Mouse (Mus musculus) adrenal gland (tissue): Measurements from ENCODE around the gene Camk1d.

Source experiments
- intact Hi-C: fragments of 180-260 bp; cut with DNase I; formaldehyde crosslinking; loops from one replicate; pipeline ENCODE4 v1.15.1; 2025

The Camk1d gene

DNA sequence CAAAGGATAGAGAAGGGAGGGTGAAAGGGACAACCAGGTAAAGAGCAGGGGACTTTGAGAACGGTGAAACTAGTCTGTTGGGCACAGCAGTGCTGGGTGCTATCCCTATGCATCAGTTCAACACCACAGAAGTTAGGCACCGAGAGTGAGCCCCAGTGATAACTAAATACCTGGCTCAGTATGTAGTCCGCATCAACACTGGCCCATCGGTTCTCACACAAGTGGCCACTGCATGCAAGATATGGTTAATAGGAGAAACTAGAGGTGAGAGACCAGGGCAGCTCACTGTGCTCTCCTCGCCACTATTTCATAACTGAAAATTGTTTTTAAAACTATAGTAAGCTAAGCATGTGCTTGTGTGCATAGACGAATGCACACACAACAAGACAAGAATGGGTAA lies 228.5 kb downstream of the Camk1d start:
- intact Hi-C loops = no loop called here

DNA sequence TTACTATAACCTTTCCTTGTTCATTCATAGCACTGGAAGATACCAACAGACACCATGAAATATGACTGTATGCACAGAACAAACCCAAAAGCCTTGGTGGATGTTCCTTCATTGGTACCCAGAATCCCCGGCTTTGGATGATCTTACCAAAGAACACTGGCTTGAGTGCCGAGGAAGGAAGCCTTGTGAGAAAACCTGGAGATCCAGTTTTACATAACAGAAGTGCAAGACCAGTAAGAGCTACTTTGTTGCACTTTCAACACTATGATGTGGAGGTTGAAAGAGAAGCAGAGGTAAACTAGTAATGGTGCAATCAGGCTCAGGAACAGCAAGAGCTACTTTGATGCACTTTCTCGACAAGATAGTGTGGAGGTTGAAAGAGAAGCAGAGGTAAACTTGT lies 234.4 kb downstream of the Camk1d start:
- intact Hi-C loops = no loop called here

DNA sequence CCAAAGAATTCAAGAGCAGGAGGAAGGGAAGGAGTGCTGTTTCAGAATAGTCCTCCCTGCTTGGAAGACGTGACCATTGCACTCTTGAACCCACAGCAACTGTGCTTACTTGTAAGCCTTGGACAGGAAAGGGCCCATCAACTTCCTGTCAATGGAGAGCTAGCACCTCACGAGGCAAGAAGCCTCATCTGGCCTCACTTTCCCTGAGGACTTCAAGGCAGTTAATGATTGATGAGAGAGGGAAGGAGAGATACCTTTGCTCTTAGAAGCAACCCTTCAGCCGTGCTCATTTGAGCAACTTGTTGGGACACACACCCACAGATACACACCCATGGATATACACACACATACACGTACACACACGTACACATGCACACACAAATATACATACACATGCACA lies 235.6 kb downstream of the Camk1d start:
- intact Hi-C loops = no loop called here

DNA sequence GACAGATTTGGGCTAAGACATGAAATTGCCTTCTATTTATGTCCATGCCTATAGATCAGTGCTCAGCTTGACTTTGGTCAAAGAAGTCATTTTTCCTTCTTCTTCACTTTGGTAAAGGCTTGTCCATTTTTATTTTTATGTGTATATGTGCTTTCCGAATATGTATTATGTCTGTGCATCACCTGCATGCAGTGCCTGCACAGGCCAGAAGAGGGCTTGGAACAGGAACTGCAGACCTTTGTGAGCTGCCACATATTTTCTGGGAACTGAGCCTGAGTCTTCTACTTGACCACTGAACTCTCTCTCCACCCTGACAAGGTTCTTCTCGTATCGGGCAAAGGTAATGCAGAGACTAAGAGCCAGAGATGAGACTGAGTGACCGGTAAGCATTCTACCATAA lies 236.1 kb downstream of the Camk1d start:
- intact Hi-C loops = no loop called here

DNA sequence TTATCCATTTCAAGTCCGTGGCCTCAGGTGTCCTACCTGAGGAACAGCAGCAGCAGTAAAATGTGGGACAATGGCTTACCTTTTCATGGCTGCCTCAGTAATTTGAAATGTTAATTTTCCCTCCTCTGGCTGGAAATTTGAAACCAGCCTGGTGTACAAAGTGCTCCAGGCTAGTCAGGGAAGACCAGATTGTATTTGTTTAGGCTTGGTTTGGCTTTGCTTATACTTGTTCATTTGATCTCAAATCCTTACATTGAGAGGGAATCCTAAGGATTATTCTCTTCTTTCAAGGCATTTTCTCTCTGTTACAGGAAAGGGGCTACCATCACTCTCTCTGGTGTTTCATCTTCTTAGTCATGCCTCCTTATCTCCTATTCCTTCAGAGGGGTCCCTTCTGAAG lies 236.8 kb downstream of the Camk1d start:
- intact Hi-C loops = no loop called here

DNA sequence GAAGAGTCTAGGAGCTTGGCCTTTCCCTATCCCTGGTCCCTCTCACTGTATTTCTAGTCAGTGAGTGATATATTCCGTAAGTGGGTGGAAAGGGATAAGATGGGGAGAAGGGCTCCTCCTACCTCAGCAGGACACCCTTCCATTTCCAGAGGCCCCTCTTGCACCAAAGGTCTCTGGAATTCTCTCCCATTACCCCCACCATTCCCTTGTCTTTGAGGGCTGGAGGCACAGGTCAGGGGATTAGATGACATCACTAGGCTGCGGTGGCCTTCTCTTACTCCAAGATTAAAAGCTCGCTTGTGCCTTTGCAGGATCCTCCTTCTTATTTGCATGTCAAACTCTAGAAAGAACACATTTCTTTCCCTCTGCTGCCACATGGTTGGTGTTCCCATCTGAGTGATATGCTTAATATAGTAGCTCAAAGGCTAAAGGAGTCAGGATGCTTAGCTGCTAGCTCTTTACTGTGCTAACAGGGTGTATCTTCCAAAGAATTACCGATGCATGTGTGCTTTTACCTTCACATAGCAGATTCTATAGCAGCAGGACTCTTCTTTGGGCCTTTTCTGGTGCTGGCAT lies 244.9 kb downstream of the Camk1d start:
- intact Hi-C loops = no loop called here

DNA sequence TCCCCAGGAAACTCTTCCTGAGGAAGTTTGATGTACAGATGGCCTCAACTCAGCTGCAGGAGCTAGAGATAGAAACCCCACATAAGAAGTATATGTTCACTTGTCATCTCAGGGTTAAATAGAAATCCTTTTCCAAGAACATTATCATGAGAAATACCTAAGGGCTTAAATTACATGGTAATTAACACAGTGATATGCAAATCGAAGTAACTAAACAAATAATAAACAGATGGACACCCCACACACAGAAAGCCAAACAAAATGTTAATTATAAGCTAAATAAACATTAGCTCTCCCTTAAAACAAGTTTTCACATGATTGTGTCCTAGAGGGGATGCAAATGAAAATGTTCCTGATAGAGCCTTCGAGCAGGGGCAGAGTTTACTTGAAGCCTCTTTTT lies 246.8 kb downstream of the Camk1d start:
- intact Hi-C loops = no loop called here

DNA sequence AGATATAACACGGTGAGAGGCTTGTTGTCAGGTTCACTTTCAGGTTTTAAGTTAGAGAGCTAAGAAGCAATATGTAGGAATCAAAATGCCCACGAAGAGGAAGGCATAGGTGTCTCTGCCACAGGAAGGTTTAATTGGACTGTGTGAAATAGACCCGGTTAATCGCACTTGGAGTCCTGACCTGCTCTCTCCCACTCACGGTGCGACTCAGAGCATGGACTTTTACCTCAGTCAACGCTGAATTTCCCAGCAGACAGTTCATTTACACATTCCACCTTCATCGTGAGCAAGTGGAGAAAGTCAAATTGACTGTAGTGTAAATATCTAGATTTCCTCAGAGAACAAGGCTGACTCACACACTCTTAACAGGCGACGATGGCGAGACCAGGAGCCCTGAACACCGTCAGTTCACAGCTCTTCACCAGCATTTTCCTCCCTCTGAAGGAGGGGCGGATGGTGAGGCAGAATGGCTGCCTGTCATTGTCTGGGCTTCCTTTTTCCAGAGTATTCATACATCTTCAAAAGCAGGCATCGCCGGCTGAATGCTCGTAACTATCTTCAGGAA lies 255.6 kb downstream of the Camk1d start:
- intact Hi-C loops = no loop called here

DNA sequence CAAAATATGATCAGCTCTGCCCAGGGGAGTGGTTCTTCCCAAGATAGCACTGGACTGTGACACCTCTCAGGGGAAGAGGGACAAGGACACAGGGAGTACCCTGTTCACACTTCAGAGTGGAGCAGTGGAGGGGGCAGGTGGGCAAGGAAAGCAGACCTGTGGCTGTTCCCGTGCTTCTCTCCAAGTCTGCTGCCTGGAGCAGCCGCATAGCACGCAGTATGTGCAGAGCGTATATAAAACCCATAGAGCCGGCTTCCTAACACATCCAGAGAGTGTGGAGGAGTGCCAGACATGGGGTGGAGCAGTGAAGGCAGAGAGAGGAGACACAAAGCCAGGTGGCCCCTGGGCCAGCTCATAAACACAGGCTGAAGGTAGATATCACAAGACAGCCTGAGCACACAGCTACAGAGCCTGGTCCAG lies 256.2 kb downstream of the Camk1d start:
- intact Hi-C loops = no loop called here

- intact Hi-C loops = no loop called here
These were observed 258.2 kb downstream of the Camk1d start for GRCm38 (mm10) chr2:5456108-5456507.

DNA sequence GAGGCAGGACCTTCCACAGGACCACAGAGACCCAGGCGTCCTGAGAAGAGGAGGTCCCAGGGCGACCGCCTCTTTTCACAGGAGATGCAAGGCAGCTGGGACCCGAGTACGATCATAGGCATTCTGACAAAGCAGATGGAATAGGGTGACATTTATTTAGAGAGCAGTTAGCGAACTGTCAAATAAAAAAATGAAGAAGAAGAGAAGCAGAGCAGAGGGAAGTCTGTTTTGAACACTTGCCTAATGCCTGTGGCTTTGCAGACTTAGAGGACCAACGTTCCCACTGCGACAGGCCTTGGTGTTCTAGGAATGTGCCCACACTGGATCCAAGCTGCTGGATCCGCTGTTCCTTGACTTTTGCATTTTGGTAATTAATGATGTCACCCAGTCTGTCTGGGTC lies 259.5 kb downstream of the Camk1d start:
- intact Hi-C loops = no loop called here

- intact Hi-C loops = loop anchor here (2.0 kb wide), 2 partner anchors 319 to 355 kb away; no protein-coding TSS in a partner anchor
These were observed 262.7 kb downstream of the Camk1d start for GRCm38 (mm10) chr2:5451654-5452053.

- intact Hi-C loops = no loop called here
These were observed 269.0 kb downstream of the Camk1d start for GRCm38 (mm10) chr2:5445357-5445756.

DNA sequence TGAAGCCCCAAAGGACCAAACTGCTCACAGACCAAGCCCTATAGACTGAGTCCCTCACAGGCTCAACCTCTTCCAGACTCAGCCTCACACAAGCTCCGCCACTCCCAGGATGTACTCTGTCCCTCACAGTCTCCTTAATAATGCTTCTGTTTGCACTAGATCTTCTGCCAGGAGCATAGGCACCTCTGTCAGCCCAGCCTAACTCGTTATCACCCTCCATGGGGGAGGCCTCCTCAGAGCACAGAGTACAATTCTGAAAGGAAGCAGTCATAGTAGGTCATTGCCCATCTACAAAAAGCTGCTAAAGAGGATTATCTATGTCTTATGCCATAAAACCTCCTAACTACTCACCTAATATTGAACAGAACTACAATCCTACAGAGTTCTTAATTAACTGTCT lies 276.6 kb downstream of the Camk1d start:
- intact Hi-C loops = no loop called here

DNA sequence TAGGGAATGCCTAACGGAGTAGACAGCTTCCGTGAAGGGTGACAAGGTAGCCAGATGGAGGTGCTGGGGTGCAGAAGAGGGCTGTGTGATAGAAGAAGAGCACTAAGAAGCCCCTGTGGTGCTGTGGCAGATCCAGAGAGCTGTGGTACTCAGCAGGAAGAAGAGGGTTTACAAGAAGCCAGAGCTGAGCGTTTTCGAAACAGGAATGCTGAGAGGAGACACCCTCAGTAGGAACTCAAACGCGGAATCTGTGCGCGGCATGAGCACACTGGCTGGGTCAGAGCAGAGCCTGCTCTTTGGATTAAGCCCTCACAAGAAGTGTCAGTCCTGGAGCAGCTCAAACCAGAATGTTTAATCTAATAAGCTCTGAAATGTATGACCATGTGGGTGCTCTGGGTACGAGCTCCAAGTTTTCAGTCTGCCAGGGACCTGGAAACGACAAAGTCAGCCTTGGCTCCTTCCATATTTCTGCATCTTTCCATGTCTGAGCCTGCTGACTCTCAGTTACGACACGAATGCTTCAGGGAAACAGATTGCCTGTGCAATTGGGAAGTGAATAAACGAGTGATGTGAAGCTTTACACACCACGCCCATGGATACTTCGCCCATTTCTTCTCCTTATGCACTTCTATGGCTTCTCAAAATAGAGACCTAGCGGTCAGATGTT lies 278.6 kb downstream of the Camk1d start:
- intact Hi-C loops = no loop called here

- intact Hi-C loops = no loop called here
These were observed 283.0 kb downstream of the Camk1d start for GRCm38 (mm10) chr2:5431309-5431708.

GRCm38 (mm10) chr2:5429921-5430320 lies 284.4 kb downstream of the Camk1d start:
- intact Hi-C loops = no loop called here

DNA sequence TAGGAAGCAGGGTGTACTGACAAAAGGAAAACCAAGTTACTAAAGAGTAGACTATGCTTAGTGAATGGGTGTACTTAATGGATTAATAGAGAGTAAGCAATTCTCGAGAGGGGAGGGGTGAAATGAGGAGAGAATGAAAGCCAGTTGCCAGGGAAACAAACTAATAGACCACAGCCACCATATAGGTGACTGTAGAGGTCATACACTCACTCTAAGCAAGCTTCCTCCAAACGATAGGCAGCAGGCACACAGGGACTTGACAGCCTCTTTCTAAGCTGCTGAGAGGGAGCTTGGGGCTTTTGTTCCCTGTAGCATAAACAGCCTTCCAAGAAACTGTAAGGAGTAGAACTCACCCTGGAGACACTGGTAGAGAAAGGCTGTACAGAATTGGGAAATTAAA lies 288.2 kb downstream of the Camk1d start:
- intact Hi-C loops = no loop called here

DNA sequence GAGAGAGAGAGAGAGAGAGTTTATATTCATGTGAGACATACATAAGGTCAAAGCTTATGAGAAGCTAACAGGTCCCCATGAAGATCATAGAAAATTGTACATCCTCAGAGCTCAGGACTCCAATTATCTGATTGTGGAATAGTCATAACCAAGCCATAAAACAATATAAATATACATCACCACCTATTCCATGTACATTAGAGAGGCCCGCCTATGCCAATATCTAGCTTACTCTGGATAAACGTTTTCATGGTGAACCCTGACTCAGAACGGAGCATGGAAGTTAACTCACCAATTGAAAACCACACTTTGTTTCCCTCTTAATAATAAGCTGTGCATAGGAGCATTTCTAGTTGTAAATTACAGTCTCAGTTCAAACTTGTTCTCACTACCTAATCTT lies 288.7 kb downstream of the Camk1d start:
- intact Hi-C loops = no loop called here

GRCm38 (mm10) chr2:5420621-5421196 lies 293.6 kb downstream of the Camk1d start:
- intact Hi-C loops = no loop called here

DNA sequence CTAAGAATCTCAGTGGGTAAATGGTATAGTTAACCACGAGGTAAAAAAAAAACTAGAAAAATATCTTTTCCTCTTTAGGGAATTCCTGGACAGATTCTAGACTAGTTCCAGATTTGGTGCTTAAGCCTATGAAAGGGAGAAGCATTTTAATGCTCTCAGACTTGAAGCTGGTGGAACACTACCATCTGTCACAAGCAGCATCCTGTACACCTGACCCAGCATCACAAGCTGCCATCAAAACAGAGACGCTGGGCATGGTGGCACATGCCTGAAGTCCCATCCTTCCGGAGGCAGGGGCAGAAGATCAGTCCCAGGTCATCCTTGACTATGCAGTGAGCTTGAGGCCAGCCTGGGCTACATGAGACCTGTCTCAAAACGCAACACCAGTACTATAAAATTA lies 295.5 kb downstream of the Camk1d start:
- intact Hi-C loops = no loop called here

DNA sequence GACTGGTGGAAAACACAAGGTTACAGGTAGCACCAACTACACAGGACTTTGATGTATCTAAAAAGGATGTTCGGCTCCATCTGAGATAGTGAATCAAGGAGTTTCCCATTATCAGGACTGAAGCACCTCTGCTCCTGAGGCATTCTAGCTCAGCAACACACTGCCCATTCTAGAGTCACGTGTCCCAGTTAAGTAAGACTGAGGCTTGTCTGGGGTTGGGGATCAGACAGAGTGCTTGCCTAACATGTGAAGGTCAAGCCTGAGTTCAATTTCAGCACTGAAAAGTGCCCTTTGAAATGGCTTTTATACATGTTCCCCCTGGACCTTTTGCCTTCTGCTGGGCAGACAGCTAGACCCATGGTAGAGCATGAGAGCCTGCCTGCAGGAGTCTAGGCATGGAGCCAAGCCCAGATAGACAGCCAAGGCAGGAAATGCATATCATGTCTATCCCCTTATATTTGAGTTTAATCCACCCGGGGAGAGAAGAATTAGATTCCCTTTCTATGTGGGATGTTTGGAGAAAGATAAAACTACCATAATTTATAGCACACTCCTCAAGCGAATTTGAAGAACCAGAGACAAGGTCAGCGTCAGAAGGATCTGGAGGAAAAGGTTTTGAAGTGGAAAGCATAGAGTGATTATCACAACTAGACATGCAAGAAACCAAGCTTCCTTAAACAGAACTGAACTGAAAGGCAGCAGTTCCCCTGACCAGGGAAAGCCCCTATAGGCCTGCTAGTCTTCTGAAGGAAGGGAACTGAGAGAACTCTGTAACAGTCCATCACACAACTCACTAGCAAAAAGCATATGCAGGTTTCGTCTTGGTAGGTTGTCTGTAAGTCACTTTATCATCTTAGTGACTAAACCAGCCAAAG lies 296.9 kb downstream of the Camk1d start:
- intact Hi-C loops = no loop called here
